Mouse (Mus musculus) adrenal gland, postnatal 36 days (tissue): ENCODE results near the gene Slc1a3. TPM values are rescaled to one million over a fixed set of nuclear protein-coding genes. Genes with fewer than 3 reads are reported as not detected.
A peak's percentile ranks its signal among the peaks of the same experiment; 100 is the strongest.

Experiments used
- DNase-seq, 2 experiments: peaks; one replicate each; pipeline ENCODE4 v3.0.0; 2021; ENCODE audit warnings: mixed read lengths in 1 of 2
- long read RNA-seq, 2 experiments: library from polyadenylated mRNA; stranded (forward); transcript quantifications; one replicate each; pipeline ENCODE4 v2.0.0; 2021; ENCODE audit warnings: borderline sequencing depth in 2 of 2
- total RNA-seq, 2 experiments: library from RNA; stranded (reverse); gene quantifications; 2 replicates each; pipeline ENCODE4 v1.2.3; 2021

The Slc1a3 gene
- total RNA-seq: 10 to 100 TPM; 28.5 to 34.0 TPM
- long read RNA-seq, experiment 1, full-length matches to known transcripts: 7 of 12 reads
- long read RNA-seq, experiment 1, partial matches to known transcripts: 2 of 12 reads
- long read RNA-seq, experiment 1, other reads (novel, unspliced or antisense): 3 of 12 reads
- long read RNA-seq, experiment 2, full-length matches to known transcripts: 5 of 5 reads
- long read RNA-seq, experiment 2, partial matches to known transcripts: 0 of 5 reads
- long read RNA-seq, experiment 2, other reads (novel, unspliced or antisense): 0 of 5 reads

- DNase-seq: peak; percentile 22 to 32
Measured at GRCm38 (mm10) chr15:8710146-8711006, at the start of gene Slc1a3. Gene Slc1a3 (minus strand): TSS chr15:8710764.

GRCm38 (mm10) chr15:8759026-8759425 is 48.5 kb upstream of the Slc1a3 start:
- DNase-seq: no peak

GRCm38 (mm10) chr15:8756441-8756840 is 45.9 kb upstream of the Slc1a3 start:
- no peak for DNase-seq

- no peak for DNase-seq
Measured at GRCm38 (mm10) chr15:8749762-8750161, 39.2 kb upstream of the Slc1a3 start.

- no peak for DNase-seq
Measured at GRCm38 (mm10) chr15:8748771-8749170, 38.2 kb upstream of the Slc1a3 start.

GRCm38 (mm10) chr15:8741593-8741992 is 31.0 kb upstream of the Slc1a3 start:
- DNase-seq: no peak

- DNase-seq: no peak
Measured at GRCm38 (mm10) chr15:8740724-8741123, 30.2 kb upstream of the Slc1a3 start.

GRCm38 (mm10) chr15:8738156-8738555 is 27.6 kb upstream of the Slc1a3 start:
- DNase-seq: no peak

GRCm38 (mm10) chr15:8734363-8734739 is 23.8 kb upstream of the Slc1a3 start:
- no peak for DNase-seq

- no peak for DNase-seq
Measured at GRCm38 (mm10) chr15:8733669-8734362, 23.3 kb upstream of the Slc1a3 start.

- no peak for DNase-seq
Measured at GRCm38 (mm10) chr15:8728861-8729260, 18.3 kb upstream of the Slc1a3 start.

- DNase-seq: no peak
Measured at GRCm38 (mm10) chr15:8722386-8723100, 12.0 kb upstream of the Slc1a3 start.

- no peak for DNase-seq
Measured at GRCm38 (mm10) chr15:8721746-8722145, 11.2 kb upstream of the Slc1a3 start.

GRCm38 (mm10) chr15:8721005-8721404 is 10.4 kb upstream of the Slc1a3 start:
- DNase-seq: no peak

GRCm38 (mm10) chr15:8718496-8718895 is 7.9 kb upstream of the Slc1a3 start:
- peak in 1 of 2 experiments; percentile 11 for DNase-seq

GRCm38 (mm10) chr15:8717021-8717571 is 6.5 kb upstream of the Slc1a3 start:
- no peak for DNase-seq

GRCm38 (mm10) chr15:8716330-8716964 is 5.9 kb upstream of the Slc1a3 start:
- DNase-seq: no peak

- no peak for DNase-seq
Measured at GRCm38 (mm10) chr15:8715666-8716065, 5.1 kb upstream of the Slc1a3 start.

GRCm38 (mm10) chr15:8712433-8712984 is 1.9 kb upstream of the Slc1a3 start:
- DNase-seq: no peak

GRCm38 (mm10) chr15:8711630-8712310 is 1.2 kb upstream of the Slc1a3 start:
- no peak for DNase-seq
